Mouse (Mus musculus): ENCODE data around the gene Stx4a. TPM values are rescaled to one million over a fixed set of nuclear protein-coding genes. Genes with fewer than 3 reads are reported as not detected.

Stx4a gene
- polyA plus RNA-seq (2017; shearing (Covaris generic)), result 95.9 TPM

GRCm38 (mm10) chr7:127824176-127824871, at the start of gene Stx4a, which contains the start of gene Stx1b:
Gene Stx4a (plus strand): TSS chr7:127824294.
Gene Stx1b (minus strand): TSS chr7:127824549.

GRCm38 (mm10) chr7:127776426-127776825, 47.7 kb upstream of the Stx4a start, which contains the start of gene Setd1a:
Gene Setd1a (plus strand): TSS chr7:127776670.

GRCm38 (mm10) chr7:127785308-127785707, 38.8 kb upstream of the Stx4a start, which contains the start of gene Gm49388:
Gene Gm49388 (plus strand): TSS chr7:127785608.

GRCm38 (mm10) chr7:127800435-127801009, 23.6 kb upstream of the Stx4a start, which contains the start of gene Hsd3b7:
Gene Hsd3b7 (plus strand): TSS chr7:127800604.

GRCm38 (mm10) chr7:127876041-127876466, 52.0 kb downstream of the Stx4a start, which contains the start of gene Zfp646:
Gene Zfp646 (plus strand): TSS chr7:127876221.

GRCm38 (mm10) chr7:127876467-127877348, 52.6 kb downstream of the Stx4a start, which contains the start of gene Zfp668:
Gene Zfp668 (minus strand): TSS chr7:127876828.

GRCm38 (mm10) chr7:127890798-127891197, 66.7 kb downstream of the Stx4a start, which contains the start of gene Prss53:
Gene Prss53 (minus strand): TSS chr7:127890970.

GRCm38 (mm10) chr7:127895442-127895841, 71.3 kb downstream of the Stx4a start, which contains the start of the genes Gm21974 and Vkorc1:
Gene Gm21974 (minus strand): TSS chr7:127895454.
Gene Vkorc1 (minus strand): TSS chr7:127895617.

Other genes with a start within 250 kb of the Stx4a start
- not detected for gene Ccdc189, start 235.7 kb upstream of the Stx4a start, polyA plus RNA-seq (2017; shearing (Covaris generic))
- 105 TPM for gene Rnf40, start 235.5 kb upstream of the Stx4a start, polyA plus RNA-seq (2017; shearing (Covaris generic))
- 0.30 TPM for gene Zfp629, start 208.5 kb upstream of the Stx4a start, polyA plus RNA-seq (2017; shearing (Covaris generic))
- 49.0 TPM for gene Bcl7c, start 115.4 kb upstream of the Stx4a start, polyA plus RNA-seq (2017; shearing (Covaris generic))
- not detected for gene Ctf1, start 111.6 kb upstream of the Stx4a start, polyA plus RNA-seq (2017; shearing (Covaris generic))
- not detected for gene Ctf2, start 92.1 kb upstream of the Stx4a start, polyA plus RNA-seq (2017; shearing (Covaris generic))
- 0.77 TPM for gene Fbxl19, start 79.8 kb upstream of the Stx4a start, polyA plus RNA-seq (2017; shearing (Covaris generic))
- gene Orai3, start 54.5 kb upstream of the Stx4a start, polyA plus RNA-seq (2017; shearing (Covaris generic)), result 12.5 TPM
- gene Setd1a, start 47.6 kb upstream of the Stx4a start, polyA plus RNA-seq (2017; shearing (Covaris generic)), result 5.9 TPM
- gene Gm49388, start 38.7 kb upstream of the Stx4a start, polyA plus RNA-seq (2017; shearing (Covaris generic)), result not detected
- not detected for gene Hsd3b7, start 23.7 kb upstream of the Stx4a start, polyA plus RNA-seq (2017; shearing (Covaris generic))
- 0.51 TPM for gene Stx1b, start 255 bp downstream of the Stx4a start, polyA plus RNA-seq (2017; shearing (Covaris generic))
- gene Zfp646, start 51.9 kb downstream of the Stx4a start, polyA plus RNA-seq (2017; shearing (Covaris generic)), result 23.9 TPM
- gene Zfp668, start 52.5 kb downstream of the Stx4a start, polyA plus RNA-seq (2017; shearing (Covaris generic)), result 8.3 TPM
- gene Prss53, start 66.7 kb downstream of the Stx4a start, polyA plus RNA-seq (2017; shearing (Covaris generic)), result 0.23 TPM
- gene Gm21974, start 71.2 kb downstream of the Stx4a start, polyA plus RNA-seq (2017; shearing (Covaris generic)), result not detected
- gene Vkorc1, start 71.3 kb downstream of the Stx4a start, polyA plus RNA-seq (2017; shearing (Covaris generic)), result 48.9 TPM
- 39.1 TPM for gene Bckdk, start 79.8 kb downstream of the Stx4a start, polyA plus RNA-seq (2017; shearing (Covaris generic))
- gene Kat8, start 88.2 kb downstream of the Stx4a start, polyA plus RNA-seq (2017; shearing (Covaris generic)), result 30.1 TPM
- 0.33 TPM for gene Prss8, start 105.8 kb downstream of the Stx4a start, polyA plus RNA-seq (2017; shearing (Covaris generic))
- gene Prss36, start 122.4 kb downstream of the Stx4a start, polyA plus RNA-seq (2017; shearing (Covaris generic)), result 1.1 TPM
- gene Fus, start 143.2 kb downstream of the Stx4a start, polyA plus RNA-seq (2017; shearing (Covaris generic)), result 170 TPM
- 98.6 TPM for gene Pycard, start 169.6 kb downstream of the Stx4a start, polyA plus RNA-seq (2017; shearing (Covaris generic))
- gene Trim72, start 179.7 kb downstream of the Stx4a start, polyA plus RNA-seq (2017; shearing (Covaris generic)), result not detected
- 0.99 TPM for gene Itgam, start 238.3 kb downstream of the Stx4a start, polyA plus RNA-seq (2017; shearing (Covaris generic))
- not detected for gene Gm49368, start 238.4 kb downstream of the Stx4a start, polyA plus RNA-seq (2017; shearing (Covaris generic))